Mouse (Mus musculus): Measurements from ENCODE around the gene Gsn. TPM values are rescaled to one million over a fixed set of nuclear protein-coding genes. Genes with fewer than 3 reads are reported as not detected.

Gene Gsn
- total and polyA plus RNA-seq, 2 experiments = 16.9 to 22.5 TPM

DNA sequence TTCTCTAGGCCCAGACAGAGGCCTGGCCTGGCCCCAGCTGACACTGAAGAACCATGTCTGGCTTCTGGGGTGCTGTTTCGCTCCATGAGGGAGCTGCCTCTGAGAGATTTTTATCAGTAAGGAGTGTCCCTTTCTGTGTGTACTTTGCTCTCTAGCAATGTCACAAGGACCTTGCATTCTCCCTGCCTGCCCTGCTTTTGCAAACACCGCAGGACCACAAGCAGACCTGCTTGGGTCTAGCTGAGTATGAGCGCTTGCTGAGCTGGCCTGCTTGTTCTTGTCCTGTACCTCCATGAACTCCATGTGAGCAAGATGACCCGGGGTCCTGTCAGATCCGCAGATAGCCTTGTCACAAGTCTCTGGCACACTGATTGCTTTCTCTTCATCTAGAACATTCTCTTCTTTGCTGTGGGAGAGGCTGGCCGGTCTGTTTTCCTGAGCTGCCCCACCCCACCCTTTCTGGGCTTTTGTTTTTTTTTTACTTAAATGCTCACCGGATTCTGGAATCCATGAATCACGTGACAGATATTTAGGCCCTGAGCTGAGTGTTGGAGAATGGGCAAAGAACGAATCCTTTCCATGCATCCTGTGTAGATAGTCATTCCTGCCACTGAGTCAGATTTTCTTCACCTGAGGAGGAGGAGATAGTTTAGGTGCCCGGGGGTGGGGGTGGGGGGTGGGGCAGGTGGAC lies 11.8 kb downstream of the Gsn start:
- no peak overlapping the region for H3K9ac ChIP-seq (ENCODE audit: low read depth, low read length)
- no peaks in the 10 kb centered on the region for H3K36me3 ChIP-seq (ENCODE audit: control insufficient read depth, insufficient read depth, low read length)
- peak; percentile 30 for DNase-seq (ENCODE audit: extremely low read depth, low read depth, low spot score)
- H3K27me3 ChIP-seq (ENCODE audit: control insufficient read depth, insufficient read depth, low read length) = no peaks in the 10 kb centered on the region
- H3K4me1 ChIP-seq (ENCODE audit: control insufficient read depth, insufficient read depth, low read length) = no peaks in the 10 kb centered on the region
- TF ChIP-seq POLR2A (IDR thresholded peaks at IDR 0.05; ENCODE audit: extremely low read depth, insufficient read depth, low read length) = no peak
- no peak for TF ChIP-seq CTCF (IDR thresholded peaks at IDR 0.05; ENCODE audit: low read depth, low read length)
- no peak overlapping the region for H3K27ac ChIP-seq (replicated peaks; ENCODE audit: insufficient read depth, low read depth, low read length)
- 62% methylated on average over 10 of the region's 10 CpGs for WGBS
- no peaks in the 10 kb centered on the region for H3K79me2 ChIP-seq (ENCODE audit: control insufficient read depth, insufficient read depth, low read length)
- H3K4me3 ChIP-seq (ENCODE audit: insufficient read depth, low read depth, low read length) = no peak overlapping the region

DNA sequence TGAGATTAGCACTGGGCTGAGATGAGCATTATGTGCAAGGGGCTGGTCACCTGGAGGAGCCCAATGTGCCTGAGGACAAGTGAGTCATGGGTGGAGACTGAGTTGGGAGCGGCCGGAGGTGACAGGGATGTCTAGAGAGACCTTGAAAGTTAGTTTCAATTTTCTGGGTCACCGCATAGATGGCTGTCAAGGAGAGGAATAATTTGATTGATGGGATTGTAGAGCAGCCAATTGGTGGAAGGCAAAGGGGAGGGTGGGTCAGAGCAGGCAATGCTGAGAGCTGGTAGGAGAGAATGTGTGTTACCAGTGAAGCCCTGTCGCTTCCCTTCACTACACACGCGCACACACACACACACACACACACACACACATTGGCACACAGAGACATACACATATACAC lies 13.0 kb downstream of the Gsn start:
- Histone ChIP-seq H3K27ac (replicated peaks; ENCODE audit: insufficient read depth, low read depth, low read length) (no peak overlapping the region), H3K4me1 (ENCODE audit: control insufficient read depth, insufficient read depth, low read length) (no peaks in the 10 kb centered on the region), H3K4me3 (ENCODE audit: insufficient read depth, low read depth, low read length) (no peak overlapping the region), H3K79me2 (ENCODE audit: control insufficient read depth, insufficient read depth, low read length) (no peaks in the 10 kb centered on the region), H3K9ac (ENCODE audit: low read depth, low read length) (no peak overlapping the region), H3K36me3 (ENCODE audit: control insufficient read depth, insufficient read depth, low read length) (no peaks in the 10 kb centered on the region), H3K27me3 (ENCODE audit: control insufficient read depth, insufficient read depth, low read length) (no peaks in the 10 kb centered on the region)
- 91% methylated on average over 6 of the region's 6 CpGs for WGBS
- DNase-seq (ENCODE audit: extremely low read depth, low read depth, low spot score) = no peak
- TF ChIP-seq POLR2A (IDR thresholded peaks at IDR 0.05; ENCODE audit: extremely low read depth, insufficient read depth, low read length) = no peak
- TF ChIP-seq CTCF (IDR thresholded peaks at IDR 0.05; ENCODE audit: low read depth, low read length) = no peak

DNA sequence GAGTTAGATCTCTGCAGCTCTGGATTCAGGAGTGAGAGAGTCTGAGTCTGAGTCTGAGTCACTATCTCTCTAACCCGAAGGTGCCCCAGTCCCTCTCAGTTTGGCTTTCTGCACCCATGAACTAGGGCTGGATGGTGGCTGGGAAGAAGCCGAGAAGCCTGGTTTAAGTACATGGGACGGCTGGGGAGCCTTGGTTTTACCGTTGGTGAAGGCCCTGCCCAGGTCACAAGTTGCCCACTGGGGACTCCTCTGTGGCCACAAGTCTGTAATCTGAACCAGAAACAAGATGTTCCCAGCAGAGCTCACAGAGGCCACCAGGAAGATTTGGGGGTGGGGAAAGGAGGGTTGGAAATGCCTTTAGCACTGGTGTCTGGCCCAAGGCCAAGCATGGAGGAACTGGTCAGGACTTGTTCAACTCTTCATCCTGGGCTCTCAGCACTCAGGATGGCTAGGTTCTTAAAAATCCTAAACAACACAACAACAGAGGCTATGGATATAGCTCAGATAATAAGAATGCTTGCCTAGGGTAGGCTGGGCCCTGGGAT lies 13.6 kb downstream of the Gsn start:
- TF ChIP-seq CTCF (IDR thresholded peaks at IDR 0.05; ENCODE audit: low read depth, low read length) = no peak
- Histone ChIP-seq H3K27ac (replicated peaks; ENCODE audit: insufficient read depth, low read depth, low read length) (no peak overlapping the region), H3K79me2 (ENCODE audit: control insufficient read depth, insufficient read depth, low read length) (no peaks in the 10 kb centered on the region), H3K4me1 (ENCODE audit: control insufficient read depth, insufficient read depth, low read length) (no peaks in the 10 kb centered on the region), H3K4me3 (ENCODE audit: insufficient read depth, low read depth, low read length) (no peak overlapping the region), H3K27me3 (ENCODE audit: control insufficient read depth, insufficient read depth, low read length) (no peaks in the 10 kb centered on the region), H3K9ac (ENCODE audit: low read depth, low read length) (no peak overlapping the region), H3K36me3 (ENCODE audit: control insufficient read depth, insufficient read depth, low read length) (no peaks in the 10 kb centered on the region)
- 82% methylated on average over 4 of the region's 4 CpGs for WGBS
- no peak for DNase-seq (ENCODE audit: extremely low read depth, low read depth, low spot score)

DNA sequence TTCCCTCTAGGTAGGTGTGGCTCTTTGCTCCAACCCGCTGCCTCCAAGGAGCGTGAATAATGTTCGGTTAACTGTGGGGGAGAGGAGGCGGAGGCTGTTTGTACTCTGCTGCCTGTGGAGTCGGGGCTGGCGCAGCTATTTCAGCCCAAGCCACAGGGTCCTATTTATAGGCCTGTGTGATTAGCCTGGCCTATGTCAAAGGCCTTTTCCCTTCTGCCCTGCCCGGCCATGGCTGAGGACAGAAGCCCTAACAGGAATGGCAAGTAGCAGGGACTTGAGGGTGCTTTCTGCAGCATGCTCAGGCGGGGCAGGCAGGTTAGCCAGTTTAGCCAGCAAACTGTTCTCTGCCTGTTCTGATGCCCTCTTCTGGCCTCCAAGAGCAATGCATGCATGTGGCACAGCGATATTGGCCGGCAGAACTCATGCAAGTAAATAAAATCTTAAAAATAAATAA lies 14.4 kb downstream of the Gsn start:
- 27% methylated on average over 10 of the region's 10 CpGs for WGBS
- peak; percentile 61 for DNase-seq (ENCODE audit: extremely low read depth, low read depth, low spot score)
- no peaks in the 10 kb centered on the region for H3K4me1 ChIP-seq (ENCODE audit: control insufficient read depth, insufficient read depth, low read length)

DNA sequence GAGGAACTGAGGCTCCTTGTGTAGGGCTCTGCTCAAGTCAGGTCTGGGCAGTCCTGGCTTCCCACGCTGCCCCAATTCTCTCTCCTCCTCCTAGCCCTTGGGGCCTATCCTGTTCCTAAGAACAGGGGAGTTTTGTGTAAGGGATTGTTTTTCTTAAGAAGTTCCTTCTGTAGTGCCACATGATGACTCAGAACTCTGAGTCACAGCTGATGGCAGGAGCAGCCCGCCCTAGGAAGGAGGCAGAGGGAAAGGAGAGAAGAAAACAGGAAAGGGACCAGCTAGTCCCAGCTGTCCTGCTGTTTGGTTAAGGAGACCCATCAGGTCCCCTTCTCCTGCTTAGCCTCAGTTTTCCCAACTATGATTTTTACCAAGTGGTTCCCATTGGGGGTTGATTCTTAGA lies 15.6 kb downstream of the Gsn start:
- no peaks in the 10 kb centered on the region for H3K36me3 ChIP-seq (ENCODE audit: control insufficient read depth, insufficient read depth, low read length)
- H3K79me2 ChIP-seq (ENCODE audit: control insufficient read depth, insufficient read depth, low read length) = no peaks in the 10 kb centered on the region
- no peaks in the 10 kb centered on the region for H3K4me1 ChIP-seq (ENCODE audit: control insufficient read depth, insufficient read depth, low read length)
- no peak for TF ChIP-seq CTCF (IDR thresholded peaks at IDR 0.05; ENCODE audit: low read depth, low read length)
- no peak for TF ChIP-seq POLR2A (IDR thresholded peaks at IDR 0.05; ENCODE audit: extremely low read depth, insufficient read depth, low read length)
- H3K27me3 ChIP-seq (ENCODE audit: control insufficient read depth, insufficient read depth, low read length) = no peaks in the 10 kb centered on the region
- WGBS = 83% methylated on average over 2 of the region's 2 CpGs
- H3K4me3 ChIP-seq (ENCODE audit: insufficient read depth, low read depth, low read length) = no peak overlapping the region
- no peak overlapping the region for H3K27ac ChIP-seq (replicated peaks; ENCODE audit: insufficient read depth, low read depth, low read length)
- DNase-seq (ENCODE audit: extremely low read depth, low read depth, low spot score) = no peak
- no peak overlapping the region for H3K9ac ChIP-seq (ENCODE audit: low read depth, low read length)

More for the DNA sequence above, 14.4 kb downstream of the Gsn start:
- Histone ChIP-seq H3K4me3 (ENCODE audit: insufficient read depth, low read depth, low read length) (no peak overlapping the region), H3K27ac (replicated peaks; ENCODE audit: insufficient read depth, low read depth, low read length) (no peak overlapping the region), H3K79me2 (ENCODE audit: control insufficient read depth, insufficient read depth, low read length) (no peaks in the 10 kb centered on the region), H3K36me3 (ENCODE audit: control insufficient read depth, insufficient read depth, low read length) (no peaks in the 10 kb centered on the region), H3K9ac (ENCODE audit: low read depth, low read length) (no peak overlapping the region), H3K27me3 (ENCODE audit: control insufficient read depth, insufficient read depth, low read length) (no peaks in the 10 kb centered on the region)
- TF ChIP-seq CTCF (IDR thresholded peaks at IDR 0.05; ENCODE audit: low read depth, low read length) (peak; percentile 95), POLR2A (IDR thresholded peaks at IDR 0.05; ENCODE audit: extremely low read depth, insufficient read depth, low read length) (no peak)

DNA sequence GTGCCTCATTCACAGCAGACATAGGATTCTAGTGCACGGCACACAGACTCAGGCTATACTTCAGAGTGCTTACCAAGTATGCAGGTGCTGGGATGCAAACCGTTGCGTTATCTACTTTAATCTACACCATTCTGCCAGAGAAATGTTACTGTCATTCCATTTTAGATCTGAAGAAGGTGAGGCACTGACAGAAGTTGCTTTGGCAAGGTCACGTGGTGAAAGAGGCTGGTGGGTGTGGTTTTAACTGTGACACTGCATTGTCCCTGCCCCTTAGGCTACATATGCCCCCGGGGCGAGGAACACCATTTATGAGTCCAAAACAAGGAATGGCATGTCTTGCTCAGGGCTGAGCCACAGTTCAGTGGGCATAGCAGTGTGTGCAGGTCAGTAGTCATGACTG lies 16.7 kb downstream of the Gsn start:
- H3K36me3 ChIP-seq (ENCODE audit: control insufficient read depth, insufficient read depth, low read length) = no peaks in the 10 kb centered on the region
- no peak overlapping the region for H3K9ac ChIP-seq (ENCODE audit: low read depth, low read length)
- no peak for TF ChIP-seq CTCF (IDR thresholded peaks at IDR 0.05; ENCODE audit: low read depth, low read length)
- TF ChIP-seq POLR2A (IDR thresholded peaks at IDR 0.05; ENCODE audit: extremely low read depth, insufficient read depth, low read length) = no peak
- no peak overlapping the region for H3K4me3 ChIP-seq (ENCODE audit: insufficient read depth, low read depth, low read length)
- no peaks in the 10 kb centered on the region for H3K27me3 ChIP-seq (ENCODE audit: control insufficient read depth, insufficient read depth, low read length)
- 88% methylated on average over 6 of the region's 6 CpGs for WGBS
- no peak overlapping the region for H3K27ac ChIP-seq (replicated peaks; ENCODE audit: insufficient read depth, low read depth, low read length)
- H3K79me2 ChIP-seq (ENCODE audit: control insufficient read depth, insufficient read depth, low read length) = no peaks in the 10 kb centered on the region
- DNase-seq (ENCODE audit: extremely low read depth, low read depth, low spot score) = no peak
- H3K4me1 ChIP-seq (ENCODE audit: control insufficient read depth, insufficient read depth, low read length) = no peaks in the 10 kb centered on the region
